Mouse (Mus musculus): ENCODE measurements around the gene Tenm3.

Gene Tenm3

GRCm38 (mm10) chr8:48843931-48844285, at the start of gene Tenm3:
Tenm3 (minus strand) TSS chr8:48843951.
- no peak for DNase-seq (ENCODE audit: low spot score)

- DNase-seq (ENCODE audit: low spot score) = no peak
Observed at GRCm38 (mm10) chr8:48890216-48890765, 46.5 kb upstream of the Tenm3 start.

DNA sequence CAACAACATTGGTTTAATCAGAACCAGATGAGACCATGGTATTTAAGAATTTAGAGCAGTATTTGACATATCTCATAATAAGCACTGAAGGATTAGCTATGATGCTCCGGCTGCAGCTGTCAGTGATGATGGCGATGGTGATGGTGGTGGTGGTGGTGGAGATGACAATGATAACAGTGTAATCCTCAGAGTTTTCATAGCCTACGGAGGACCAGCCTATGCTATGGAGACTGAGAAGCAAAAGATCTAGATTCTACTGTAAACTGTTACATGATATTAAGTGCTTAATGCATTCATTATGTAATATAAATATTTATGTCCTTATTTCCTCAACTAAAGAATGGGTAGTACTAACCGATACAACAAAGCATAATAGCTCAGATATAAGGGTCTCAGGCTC, 40.5 kb upstream of the Tenm3 start:
- DNase-seq (ENCODE audit: low spot score) = no peak

- DNase-seq (ENCODE audit: low spot score) = peak; percentile 60
Observed at GRCm38 (mm10) chr8:48880585-48880984, 36.8 kb upstream of the Tenm3 start.

DNA sequence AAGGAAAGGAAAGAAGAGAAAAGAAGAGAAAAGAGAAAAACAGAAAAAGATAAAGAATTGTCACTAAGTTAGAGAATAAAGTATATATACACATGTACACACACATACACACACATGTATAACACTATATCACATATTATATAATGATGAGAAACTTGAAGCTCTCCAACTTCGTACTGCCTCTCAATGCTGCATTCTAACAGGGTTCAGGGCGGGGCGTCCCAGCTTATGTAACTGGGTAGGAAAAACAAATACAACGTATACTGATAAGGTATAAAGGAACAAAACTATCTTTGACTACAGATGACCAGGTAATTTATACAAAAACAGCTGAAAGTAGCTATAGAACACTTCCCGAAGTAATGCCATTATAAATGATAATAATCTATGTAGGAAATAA, 22.2 kb upstream of the Tenm3 start:
- DNase-seq (ENCODE audit: low spot score) = no peak

GRCm38 (mm10) chr8:48865485-48865884, 21.7 kb upstream of the Tenm3 start:
- DNase-seq (ENCODE audit: low spot score) = no peak

DNA sequence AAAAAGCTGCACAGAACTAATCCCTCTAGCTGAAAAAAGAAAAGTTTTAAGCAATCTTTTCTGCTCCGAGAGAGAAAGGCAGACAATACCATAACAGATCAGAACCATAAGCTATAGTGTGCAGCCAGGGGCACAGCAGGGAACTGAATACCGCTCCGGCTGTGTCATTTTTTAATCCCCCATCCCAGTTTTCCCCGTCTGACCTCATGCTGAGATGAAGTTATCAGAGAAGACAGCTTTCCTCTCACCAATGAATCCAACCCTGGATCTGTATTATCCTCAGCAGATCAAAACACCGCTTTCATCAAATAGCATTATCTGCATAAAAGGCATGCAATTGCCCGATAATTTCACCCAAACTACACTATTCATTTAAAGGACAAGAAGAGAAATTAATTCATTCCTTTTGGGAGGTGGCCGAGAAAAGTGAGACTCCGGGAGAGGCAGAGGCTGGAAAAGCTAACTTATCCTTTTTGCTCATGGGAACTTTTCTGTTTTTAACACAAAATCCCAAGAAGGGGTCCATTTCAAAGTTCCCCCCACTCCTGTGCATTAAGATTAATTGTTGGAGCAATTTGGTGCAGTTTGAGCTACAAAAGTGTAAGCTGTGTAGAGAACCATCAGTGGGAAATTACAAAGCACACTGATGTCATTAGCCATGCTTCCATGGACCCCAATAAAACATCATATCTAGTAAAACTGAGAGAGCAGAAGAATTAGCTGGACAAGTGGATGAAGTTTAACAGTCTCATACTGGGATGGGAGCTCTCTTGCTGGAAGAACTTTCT, 6.7 kb upstream of the Tenm3 start:
- no peak for DNase-seq (ENCODE audit: low spot score)

GRCm38 (mm10) chr8:48849091-48849616, 5.4 kb upstream of the Tenm3 start:
- no peak for DNase-seq (ENCODE audit: low spot score)

- no peak for DNase-seq (ENCODE audit: low spot score)
Observed at GRCm38 (mm10) chr8:48844961-48845360, 1.2 kb upstream of the Tenm3 start.

GRCm38 (mm10) chr8:48844370-48844905, 687 bp upstream of the Tenm3 start:
- DNase-seq (ENCODE audit: low spot score) = no peak

DNA sequence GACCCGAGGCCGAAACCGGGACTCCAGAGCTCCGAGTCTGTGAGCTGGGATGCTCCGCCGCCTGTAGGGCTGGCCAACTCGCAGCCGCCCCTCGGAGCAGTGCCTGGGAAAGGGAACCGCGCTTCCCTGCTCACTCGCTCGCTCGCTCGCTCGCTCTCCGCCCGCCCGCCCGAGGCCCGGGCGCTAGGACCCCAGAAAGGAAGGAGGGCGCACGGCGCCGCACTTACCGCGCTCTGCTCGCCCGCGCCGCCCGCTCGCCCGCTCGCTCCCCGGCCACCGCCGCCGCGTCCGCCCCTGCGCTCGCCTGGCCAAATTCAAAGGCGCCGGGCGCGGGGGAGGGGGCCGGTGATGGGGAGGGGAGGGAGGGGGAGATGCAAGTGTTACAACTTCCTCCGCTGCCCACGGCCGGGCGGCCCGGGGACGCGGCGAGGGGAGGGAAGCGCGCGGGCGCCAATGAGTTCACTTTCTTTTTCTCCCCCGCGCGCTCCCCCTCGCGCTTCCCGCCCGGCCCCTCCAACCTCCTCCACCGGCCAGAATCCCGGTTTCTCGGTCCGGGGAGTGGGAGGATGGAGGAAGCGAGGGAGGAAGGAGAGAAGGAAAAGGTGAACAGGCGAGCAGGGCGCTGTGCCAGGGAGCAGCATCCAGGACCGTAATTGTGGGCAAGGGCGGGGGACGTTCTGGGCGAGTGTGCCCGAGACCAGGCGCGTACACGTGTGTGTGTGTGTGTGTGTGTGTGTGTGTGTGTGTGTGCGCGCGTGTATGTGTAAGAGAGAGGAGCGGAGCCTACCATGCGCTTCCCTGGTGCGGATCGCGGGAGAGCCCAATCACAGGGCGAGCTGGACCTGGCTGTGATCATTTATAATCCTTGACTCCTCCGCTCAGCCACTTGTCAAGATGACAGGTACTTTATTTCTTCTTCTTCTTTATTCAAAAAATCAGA, 490 bp downstream of the Tenm3 start:
- DNase-seq (ENCODE audit: low spot score) = no peak

DNA sequence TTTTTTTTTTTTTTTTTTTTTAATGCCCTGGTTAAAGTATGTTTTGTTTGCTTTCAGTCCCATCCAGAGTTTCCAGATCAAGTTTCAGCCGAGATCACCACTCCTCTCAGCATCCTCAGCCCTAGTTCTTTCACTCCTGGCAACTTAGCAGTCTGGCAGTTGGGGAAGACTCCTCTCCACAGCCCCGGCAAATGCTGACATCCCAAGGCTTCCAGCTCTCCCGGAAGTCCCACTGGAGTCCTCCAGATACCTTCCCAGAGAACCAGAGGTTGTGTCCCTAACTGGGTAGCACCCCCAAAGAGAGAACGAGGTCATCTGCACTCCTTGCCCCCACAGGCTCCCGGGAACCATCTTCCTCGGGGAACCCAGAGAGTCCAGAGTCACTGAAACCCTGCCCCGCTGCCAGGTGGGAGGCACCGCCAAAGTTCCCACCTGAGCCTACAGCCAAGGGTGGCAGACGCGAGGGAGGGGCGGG, 1.2 kb downstream of the Tenm3 start:
- DNase-seq (ENCODE audit: low spot score) = no peak

GRCm38 (mm10) chr8:48842035-48842434, 1.7 kb downstream of the Tenm3 start:
- DNase-seq (ENCODE audit: low spot score) = no peak

- DNase-seq (ENCODE audit: low spot score) = no peak
Observed at GRCm38 (mm10) chr8:48835745-48836144, 8.0 kb downstream of the Tenm3 start.

GRCm38 (mm10) chr8:48827454-48827853, 16.3 kb downstream of the Tenm3 start:
- DNase-seq (ENCODE audit: low spot score) = no peak

DNA sequence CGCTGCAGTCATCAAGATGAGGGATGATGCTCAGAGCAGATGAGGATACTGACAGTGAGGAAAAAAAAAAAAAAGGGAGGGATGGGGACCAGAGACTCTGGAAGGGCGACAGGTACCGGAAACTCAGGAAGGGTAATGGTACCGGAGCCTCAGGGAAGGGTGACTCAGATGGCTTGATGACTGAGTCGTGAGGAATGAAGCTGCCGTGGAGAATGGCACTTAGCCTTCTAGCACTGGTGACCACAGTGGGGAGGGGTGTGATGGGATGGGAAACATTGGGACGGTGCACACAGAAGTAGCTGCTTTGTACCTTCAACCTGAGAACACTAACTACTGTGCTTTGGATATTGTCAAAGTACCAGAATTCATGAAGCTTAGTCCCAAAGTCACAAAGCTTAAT, 18.1 kb downstream of the Tenm3 start:
- no peak for DNase-seq (ENCODE audit: low spot score)

- DNase-seq (ENCODE audit: low spot score) = no peak
Observed at GRCm38 (mm10) chr8:48822291-48822690, 21.5 kb downstream of the Tenm3 start.

DNA sequence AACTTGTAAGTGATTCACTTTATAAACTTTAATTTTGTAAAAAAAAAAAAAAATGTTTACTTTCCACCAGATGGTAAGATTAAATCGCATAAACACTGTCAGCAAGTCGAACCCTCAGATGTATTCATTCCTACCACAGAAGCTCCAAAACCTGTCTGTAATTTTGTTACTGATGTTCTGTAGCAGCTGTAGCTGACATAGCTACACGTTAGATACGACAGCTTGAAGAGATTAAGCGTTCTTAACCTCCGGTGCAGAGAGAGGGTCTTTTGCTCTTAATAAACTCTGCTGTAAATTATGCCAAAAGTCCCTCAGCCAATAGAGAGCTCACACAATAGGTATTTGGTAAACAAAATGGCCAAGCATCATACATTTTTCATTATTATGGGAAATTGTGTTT, 23.8 kb downstream of the Tenm3 start:
- no peak for DNase-seq (ENCODE audit: low spot score)

GRCm38 (mm10) chr8:48819348-48819747, 24.4 kb downstream of the Tenm3 start:
- no peak for DNase-seq (ENCODE audit: low spot score)

DNA sequence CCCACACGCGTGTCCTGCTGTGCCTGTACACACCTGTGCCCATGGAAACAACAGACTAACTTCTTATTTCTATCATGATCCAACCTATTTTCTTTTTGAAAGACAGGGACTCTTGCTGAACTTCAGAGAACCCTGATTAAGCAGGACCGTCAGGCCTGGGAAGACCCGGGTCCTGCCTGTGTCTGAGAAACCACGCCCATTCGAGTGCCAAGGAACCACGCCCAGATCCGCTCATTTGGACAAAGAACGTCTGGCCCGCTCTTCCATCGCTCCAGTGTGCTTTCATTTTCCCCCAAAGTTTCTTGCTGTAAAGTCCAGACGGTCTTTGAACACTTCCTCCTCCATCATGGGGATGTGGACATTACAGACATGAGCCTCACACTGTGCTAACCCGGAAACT, 26.8 kb downstream of the Tenm3 start:
- no peak for DNase-seq (ENCODE audit: low spot score)

- no peak for DNase-seq (ENCODE audit: low spot score)
Observed at GRCm38 (mm10) chr8:48812196-48812741, 31.5 kb downstream of the Tenm3 start.

GRCm38 (mm10) chr8:48810615-48811014, 33.1 kb downstream of the Tenm3 start:
- DNase-seq (ENCODE audit: low spot score) = no peak

Data from layer of hippocampus, adult 9-10 months (tissue).